Mouse (Mus musculus): Measurements from ENCODE around the gene Rbpms2. TPM values are rescaled to one million over a fixed set of nuclear protein-coding genes. Genes with fewer than 3 reads are reported as not detected.
"Not testable (repeated sequence)": the region's sequence is repeated elsewhere in the genome, so short reads cannot be mapped to it uniquely, and the experiment has no call there.

Gene Rbpms2
- total RNA-seq, 2 experiments from 2014 or later: 1.8 to 2.9 TPM

DNA sequence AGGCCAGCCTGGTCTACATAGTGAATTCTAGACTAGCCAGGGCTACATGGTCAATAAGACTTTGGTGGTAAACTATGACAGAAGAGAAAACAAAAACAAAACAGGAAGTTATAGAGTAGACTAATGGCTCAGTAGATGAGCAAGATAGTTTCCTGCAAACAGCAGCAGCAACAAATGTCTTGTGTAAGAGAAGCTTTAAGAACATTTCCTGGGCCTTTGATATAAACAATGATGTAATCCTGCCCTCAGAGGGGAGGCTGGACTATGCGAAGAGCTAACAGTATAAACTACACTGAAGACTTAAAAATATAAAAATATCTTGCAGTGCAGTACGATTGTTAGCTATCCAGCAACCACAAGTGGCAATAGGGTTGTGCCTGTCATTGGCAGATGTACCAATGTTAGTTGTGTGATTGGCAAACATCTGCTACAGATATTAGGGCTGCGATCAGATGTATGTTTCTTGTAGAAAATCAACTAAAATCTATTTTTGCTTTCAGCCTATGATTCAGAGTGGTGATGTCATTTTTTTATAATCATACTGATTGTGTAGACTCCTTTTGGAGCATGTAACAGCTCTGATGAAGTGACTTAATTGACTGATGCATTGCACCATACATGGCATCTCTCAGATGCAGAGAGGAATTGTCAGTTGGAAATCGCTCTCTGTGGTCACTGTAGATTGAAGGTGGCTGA, 51.6 kb downstream of the Rbpms2 start:
- DNase-seq (ENCODE audit: low spot score in 2 of 2): no peak
- intact Hi-C loops (cut with DNase I): no loop called here

DNA sequence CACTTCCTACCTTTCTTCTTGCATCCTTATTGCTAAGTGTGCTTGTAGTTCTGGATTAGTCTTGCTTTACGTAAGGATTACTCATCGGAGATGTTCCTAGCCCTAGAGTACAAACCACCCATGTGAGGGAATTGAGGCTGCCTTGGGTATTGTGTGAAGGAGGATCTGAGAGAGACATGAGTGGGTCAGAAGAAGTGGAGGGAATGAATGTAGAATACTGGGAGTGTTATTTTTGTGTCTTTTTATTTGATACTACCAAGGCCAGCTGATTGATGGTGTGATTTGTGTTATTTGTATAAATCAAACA, 52.1 kb downstream of the Rbpms2 start:
- intact Hi-C loops (cut with DNase I): no loop called here
- DNase-seq (ENCODE audit: low spot score in 2 of 2): no peak

- no peak for DNase-seq (ENCODE audit: low spot score in 2 of 2)
- intact Hi-C loops (cut with DNase I): no loop called here
These were observed 52.7 kb downstream of the Rbpms2 start for GRCm38 (mm10) chr9:65682183-65682582.

DNA sequence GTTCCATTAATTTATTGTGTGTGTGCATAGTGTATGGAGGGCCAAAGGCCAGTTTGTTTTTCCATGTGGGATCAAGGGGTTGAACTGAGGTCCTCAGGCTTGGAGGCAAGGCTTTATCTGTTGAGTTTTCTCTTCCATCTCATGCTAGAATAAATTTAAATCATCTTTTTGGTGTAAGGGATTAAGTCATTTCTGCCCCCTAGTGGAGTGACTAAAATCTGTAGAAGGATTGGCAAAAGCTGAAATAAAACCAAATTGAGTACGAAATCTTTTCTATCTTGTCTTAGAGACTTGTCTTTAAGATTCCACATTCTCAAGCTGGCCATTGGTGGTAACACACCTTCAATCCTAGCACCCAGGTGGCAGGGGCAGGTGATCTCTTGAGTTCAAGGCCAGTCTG, 53.5 kb downstream of the Rbpms2 start:
- DNase-seq (ENCODE audit: low spot score in 2 of 2): no peak
- intact Hi-C loops (cut with DNase I): no loop called here

DNA sequence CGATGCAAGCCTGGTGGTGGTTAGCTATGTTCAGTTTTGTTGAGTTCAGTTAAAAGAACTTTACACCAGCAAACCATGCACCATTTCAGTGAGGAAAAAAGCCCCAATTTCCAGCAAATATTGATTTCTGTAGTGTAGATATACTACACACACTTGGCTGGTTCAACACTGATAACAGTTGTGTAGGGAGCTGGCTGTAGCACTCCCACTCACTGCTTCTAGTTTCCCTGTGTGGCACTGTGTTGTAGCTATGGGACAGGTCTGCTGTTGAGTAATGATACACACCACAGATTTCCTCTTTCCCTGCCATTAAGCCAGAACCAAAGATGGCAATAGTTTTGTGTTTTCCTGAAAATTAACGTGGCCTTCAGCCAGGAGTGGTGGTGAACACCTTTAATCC, 55.3 kb downstream of the Rbpms2 start:
- DNase-seq (ENCODE audit: low spot score in 2 of 2): no peak
- intact Hi-C loops (cut with DNase I): no loop called here

GRCm38 (mm10) chr9:65689869-65690268, 60.4 kb downstream of the Rbpms2 start:
- intact Hi-C loops (cut with DNase I); DNase-seq (ENCODE audit: low spot score in 2 of 2): not testable (repeated sequence)

DNA sequence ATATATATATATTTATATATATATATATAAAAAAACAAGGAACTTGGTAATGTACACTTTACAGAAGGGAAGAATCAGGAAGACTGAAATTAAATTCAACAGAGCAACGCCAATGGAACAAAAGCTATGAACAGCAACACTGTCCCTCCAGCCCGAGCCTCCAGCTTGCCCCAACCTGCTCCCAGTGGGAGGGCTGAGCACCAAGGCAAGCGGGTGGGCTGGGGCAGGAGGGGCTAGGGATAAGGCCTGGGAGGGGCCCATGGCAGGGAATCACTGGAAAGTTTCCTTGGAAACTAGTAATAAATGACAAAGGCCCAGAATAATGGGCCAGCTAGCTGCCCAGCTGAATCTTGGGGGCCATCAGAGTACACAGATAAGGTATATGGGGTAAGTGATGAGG, 63.0 kb downstream of the Rbpms2 start:
- intact Hi-C loops (cut with DNase I): no loop called here
- DNase-seq (ENCODE audit: low spot score in 2 of 2): no peak

DNA sequence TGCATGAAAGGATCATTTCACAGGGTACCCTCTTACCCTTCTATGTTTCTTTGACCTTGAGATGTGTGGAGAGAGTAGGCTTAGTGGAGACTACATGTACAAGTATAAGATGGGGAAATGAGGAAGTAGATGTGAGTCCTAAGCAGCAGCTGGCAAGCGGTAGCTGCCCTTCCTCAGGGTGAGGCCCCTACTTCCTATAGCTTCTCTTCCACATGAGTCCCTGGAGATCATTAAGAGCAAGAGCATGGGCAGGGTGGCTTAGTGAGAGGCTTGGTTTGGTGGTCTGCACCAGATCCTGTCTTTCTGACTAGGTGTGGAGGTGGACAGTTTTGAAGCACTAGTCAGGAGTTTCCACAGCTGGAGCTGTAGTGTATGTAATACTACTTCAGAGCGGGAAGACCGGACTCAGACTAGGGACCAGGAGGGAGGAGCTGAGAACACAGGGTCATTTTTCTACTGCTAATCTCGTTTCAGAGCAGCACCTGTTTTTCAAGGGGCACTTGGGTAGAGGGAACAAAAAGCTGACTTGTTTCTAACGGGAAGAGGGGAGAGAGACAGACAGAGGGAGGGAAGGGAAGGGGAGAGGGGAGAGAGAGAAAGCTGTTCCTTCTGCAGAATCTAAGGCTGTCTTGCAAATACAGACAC, 63.6 kb downstream of the Rbpms2 start:
- intact Hi-C loops (cut with DNase I): no loop called here
- no peak for DNase-seq (ENCODE audit: low spot score in 2 of 2)

GRCm38 (mm10) chr9:65695646-65696045, 66.2 kb downstream of the Rbpms2 start:
- DNase-seq (ENCODE audit: low spot score in 2 of 2): peak; percentile 53 to 54
- intact Hi-C loops (cut with DNase I): loop anchor here (2.0 to 5.0 kb wide), 2 partner anchors 132 to 155 kb away; partner anchors contain the start of gene Zfp609

- intact Hi-C loops (cut with DNase I): loop anchor here (5.0 kb wide), 1 partner anchor 131 kb away; the partner anchor contains the start of gene Zfp609
- no peak for DNase-seq (ENCODE audit: low spot score in 2 of 2)
These were observed 66.9 kb downstream of the Rbpms2 start for GRCm38 (mm10) chr9:65696337-65696736.

DNA sequence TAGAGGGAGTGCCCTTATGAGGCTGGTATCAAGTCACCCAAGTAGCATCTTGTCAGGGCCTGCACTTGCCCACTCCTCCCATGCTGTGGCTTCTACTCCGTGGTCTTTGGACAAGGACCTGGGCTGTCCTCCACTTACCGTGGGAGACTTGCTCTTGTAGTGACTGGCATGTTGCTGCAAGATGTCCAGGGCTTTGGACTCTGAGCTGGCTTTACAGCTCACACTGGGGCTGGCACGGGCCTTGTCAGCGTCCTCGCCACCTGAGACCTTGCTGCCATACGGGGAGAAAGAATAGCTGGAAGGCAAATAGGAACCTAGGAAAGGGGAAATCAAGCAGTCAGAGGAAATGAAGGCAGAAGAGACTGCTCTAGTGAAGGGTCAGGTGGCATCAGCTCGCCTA, 67.9 kb downstream of the Rbpms2 start:
- intact Hi-C loops (cut with DNase I): loop anchor here (5.0 kb wide), 1 partner anchor 130 kb away; the partner anchor contains the start of gene Zfp609
- no peak for DNase-seq (ENCODE audit: low spot score in 2 of 2)

GRCm38 (mm10) chr9:65697992-65698391, 68.5 kb downstream of the Rbpms2 start:
- DNase-seq (ENCODE audit: low spot score in 2 of 2): no peak
- intact Hi-C loops (cut with DNase I): loop anchor here (5.0 kb wide), 1 partner anchor 129 kb away; the partner anchor contains the start of gene Zfp609

DNA sequence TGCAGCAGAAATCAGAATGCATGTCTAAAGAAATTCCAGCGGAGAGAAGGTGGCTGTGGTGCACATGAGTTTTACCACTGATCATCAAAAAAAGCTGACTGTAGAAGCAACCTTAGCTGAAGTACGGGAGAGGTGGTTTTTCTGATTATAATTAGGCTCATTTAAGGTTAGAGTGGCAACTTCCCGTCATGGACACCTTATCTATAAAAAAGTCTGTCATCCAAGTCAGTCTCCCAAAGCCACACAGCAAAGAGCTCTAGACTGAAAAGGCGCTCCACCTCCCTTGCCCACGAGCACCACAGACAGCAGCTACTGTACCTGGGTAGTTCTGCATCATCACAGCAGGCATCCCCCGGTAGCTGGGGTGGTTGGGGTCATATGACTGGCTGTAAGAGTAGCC, 71.1 kb downstream of the Rbpms2 start:
- intact Hi-C loops (cut with DNase I): no loop called here
- DNase-seq (ENCODE audit: low spot score in 2 of 2): no peak

GRCm38 (mm10) chr9:65702286-65702685, 72.8 kb downstream of the Rbpms2 start:
- intact Hi-C loops (cut with DNase I): no loop called here
- DNase-seq (ENCODE audit: low spot score in 2 of 2): no peak

GRCm38 (mm10) chr9:65703241-65703640, 73.8 kb downstream of the Rbpms2 start:
- intact Hi-C loops (cut with DNase I): no loop called here
- no peak for DNase-seq (ENCODE audit: low spot score in 2 of 2)

GRCm38 (mm10) chr9:65703926-65704595, 74.6 kb downstream of the Rbpms2 start:
- intact Hi-C loops (cut with DNase I): no loop called here
- no peak for DNase-seq (ENCODE audit: low spot score in 2 of 2)

Other genes starting within 250 kb of the Rbpms2 start
- gene Kbtbd13, start 238.0 kb upstream of the Rbpms2 start, total RNA-seq (2021): under 1 TPM; 0.17 to 0.18 TPM
- 1 to 10 TPM; 3.4 to 3.5 TPM for gene Rasl12, start 231.1 kb upstream of the Rbpms2 start, total RNA-seq (2021)
- not detected for gene Slc51b, start 206.7 kb upstream of the Rbpms2 start, total RNA-seq (2021)
- gene Mtfmt, start 193.9 kb upstream of the Rbpms2 start, total RNA-seq (2021): 10 to 100 TPM; 16.6 to 19.0 TPM
- gene Spg21, start 168.7 kb upstream of the Rbpms2 start, total RNA-seq (2021): 10 to 100 TPM; 27.4 to 30.8 TPM
- gene Ankdd1a, start 109.5 kb upstream of the Rbpms2 start, total RNA-seq (2021): 1 to 10 TPM; 3.1 to 3.4 TPM
- gene Plekho2, start 49.6 kb upstream of the Rbpms2 start, total RNA-seq (2021): 10 to 100 TPM; 13.2 to 17.6 TPM
- under 1 TPM; 0.39 to 0.50 TPM for gene Pif1, start 42.5 kb upstream of the Rbpms2 start, total RNA-seq (2021)
- 100 to 1,000 TPM; 228 to 236 TPM for gene Oaz2, start 38.4 kb downstream of the Rbpms2 start, total RNA-seq (2021)
- gene Zfp609, start 197.9 kb downstream of the Rbpms2 start, total RNA-seq (2021): 10 to 100 TPM; 45.2 to 53.4 TPM

Data from left cerebral cortex, postnatal 36 days (tissue).